Mouse (Mus musculus): ENCODE measurements around the gene Pifo. TPM values are rescaled to one million over a fixed set of nuclear protein-coding genes. Genes with fewer than 3 reads are reported as not detected.
"Not testable (repeated sequence)": the region's sequence is repeated elsewhere in the genome, so short reads cannot be mapped to it uniquely, and the experiment has no call there.

Gene Pifo
- 7.1 and 8.2 TPM in 2 replicates for total RNA-seq (2014; rRNA removed)
- polyA plus RNA-seq (2015; fragmentation: Nextera tagmentation; extraction: Ambion mirVana): 10.7 and 12.1 TPM in 2 replicates

GRCm38 (mm10) chr3:106014546-106014945 lies at the start of gene Pifo:
Pifo (minus strand) TSS chr3:106014646.
- Histone ChIP-seq H3K27me3 (ENCODE audit: insufficient read depth, low read length) (no peaks in the 10 kb centered on the region), H3K4me2 (ENCODE audit: low read depth) (no peak within 1 kb of the TSS), H3K9me3 (ENCODE audit: low read length) (no peaks in the 10 kb centered on the region), H3K9ac (no peak within 1 kb of the TSS), H3K4me3 (ENCODE audit: low read depth, low read length) (no peak within 1 kb of the TSS), H3K4me1 (ENCODE audit: insufficient read depth) (no peaks in the 10 kb centered on the region), H3K36me3 (ENCODE audit: insufficient read depth) (no peaks in the 10 kb centered on the region), H3K27ac (ENCODE audit: low read depth, low read length) (no peak within 1 kb of the TSS)
- DNase-seq (no peak), ATAC-seq (no peak)
- TF ChIP-seq CTCF (IDR thresholded peaks at IDR 0.05; ENCODE audit: low read depth): no peak
- 78% methylated on average over 2 of the region's 2 CpGs for WGBS

- Histone ChIP-seq H3K9me3 (ENCODE audit: low read length) (no peaks in the 10 kb centered on the region), H3K36me3 (ENCODE audit: insufficient read depth) (no peaks in the 10 kb centered on the region), H3K27me3 (ENCODE audit: insufficient read depth, low read length) (no peaks in the 10 kb centered on the region), H3K4me1 (ENCODE audit: insufficient read depth) (no peaks in the 10 kb centered on the region), H3K4me2 (ENCODE audit: low read depth) (no peak overlapping the region), H3K4me3 (ENCODE audit: low read depth, low read length) (no peak overlapping the region), H3K27ac (ENCODE audit: low read depth, low read length) (no peak overlapping the region), H3K9ac (no peak overlapping the region)
- ATAC-seq: no peak
- no peak for DNase-seq
- WGBS: 84% methylated on average over 3 of the region's 3 CpGs
- no peak for TF ChIP-seq CTCF (IDR thresholded peaks at IDR 0.05; ENCODE audit: low read depth)
Measured at GRCm38 (mm10) chr3:106057966-106058365, 43.5 kb upstream of the Pifo start.

DNA sequence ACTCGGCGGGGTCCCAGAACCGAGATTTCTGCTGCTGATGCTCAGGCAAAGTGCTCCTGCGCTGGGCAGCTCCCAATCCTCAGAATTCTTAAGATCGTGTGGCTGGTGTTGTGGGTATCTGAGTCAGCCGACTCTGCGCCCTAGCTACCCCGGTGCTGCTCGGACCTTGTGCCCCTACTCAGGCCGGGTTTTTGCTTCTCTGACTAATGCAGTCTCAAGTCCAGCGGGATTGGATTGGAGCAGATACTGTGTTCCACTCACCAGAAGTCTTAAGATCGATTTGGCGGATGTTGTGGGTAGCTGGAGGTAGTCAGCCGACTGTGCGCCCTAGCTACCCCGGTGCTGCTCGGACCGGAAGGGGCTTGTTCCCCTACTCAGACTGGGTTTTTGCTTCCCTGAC lies 37.5 kb upstream of the Pifo start:
- no peak overlapping the region for H3K4me3 ChIP-seq (ENCODE audit: low read depth, low read length)
- no peak for TF ChIP-seq CTCF (IDR thresholded peaks at IDR 0.05; ENCODE audit: low read depth)
- H3K4me2 ChIP-seq (ENCODE audit: low read depth): no peak overlapping the region
- no peaks in the 10 kb centered on the region for H3K36me3 ChIP-seq (ENCODE audit: insufficient read depth)
- no peaks in the 10 kb centered on the region for H3K9me3 ChIP-seq (ENCODE audit: low read length)
- H3K27me3 ChIP-seq (ENCODE audit: insufficient read depth, low read length): no peaks in the 10 kb centered on the region
- WGBS: 75% methylated on average over 18 of the region's 18 CpGs
- H3K27ac ChIP-seq (ENCODE audit: low read depth, low read length): no peak overlapping the region
- no peak for ATAC-seq
- no peak overlapping the region for H3K9ac ChIP-seq
- H3K4me1 ChIP-seq (ENCODE audit: insufficient read depth): no peaks in the 10 kb centered on the region
- DNase-seq: no peak

DNA sequence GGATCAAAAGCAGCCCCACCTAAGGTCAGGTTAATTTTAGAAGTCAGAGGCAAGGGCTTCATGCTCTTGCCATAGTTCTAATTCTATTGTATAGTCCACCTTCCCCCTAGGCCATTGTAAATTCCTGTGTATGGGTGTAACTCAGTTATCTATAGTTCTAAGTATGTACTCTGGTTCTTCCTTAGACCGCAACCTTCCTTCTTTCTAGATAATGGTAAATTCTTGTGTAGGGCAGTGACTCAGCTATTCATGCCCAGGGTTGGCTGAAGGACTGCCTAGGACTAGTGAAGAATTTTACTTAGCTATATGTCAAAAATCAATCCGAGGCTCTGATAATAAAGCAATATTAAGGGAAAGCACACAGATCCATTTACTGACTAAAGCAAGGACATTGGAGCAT lies 25.9 kb upstream of the Pifo start:
- no peak for ATAC-seq
- Histone ChIP-seq H3K27ac (ENCODE audit: low read depth, low read length) (no peak overlapping the region), H3K9ac (no peak overlapping the region), H3K9me3 (ENCODE audit: low read length) (no peaks in the 10 kb centered on the region), H3K4me2 (ENCODE audit: low read depth) (no peak overlapping the region), H3K4me1 (ENCODE audit: insufficient read depth) (no peaks in the 10 kb centered on the region), H3K4me3 (ENCODE audit: low read depth, low read length) (no peak overlapping the region), H3K27me3 (ENCODE audit: insufficient read depth, low read length) (no peaks in the 10 kb centered on the region), H3K36me3 (ENCODE audit: insufficient read depth) (no peaks in the 10 kb centered on the region)
- 92% methylated on average over 2 of the region's 2 CpGs for WGBS
- no peak for DNase-seq
- TF ChIP-seq CTCF (IDR thresholded peaks at IDR 0.05; ENCODE audit: low read depth): no peak

DNA sequence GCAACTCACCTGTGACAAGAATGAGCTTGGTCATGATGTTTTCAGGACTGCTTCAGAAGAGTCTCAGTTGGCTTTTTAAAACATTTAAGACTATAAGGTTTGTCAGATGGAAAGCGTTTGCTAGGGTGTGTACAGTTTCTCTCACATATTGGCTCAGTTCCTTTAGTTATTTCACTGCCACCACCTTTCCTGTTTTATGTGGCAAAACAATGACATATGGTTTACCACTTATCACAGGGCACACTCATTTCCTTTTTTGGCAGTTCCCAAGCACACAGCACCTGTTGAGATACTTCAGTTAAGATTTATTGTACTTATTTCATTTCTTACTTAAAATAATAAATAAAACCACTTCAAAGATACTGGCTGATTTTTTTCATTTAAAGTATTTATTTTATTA lies 18.3 kb upstream of the Pifo start, which contains the start of gene Chil5:
Chil5 (minus strand) TSS at position 34 of the 400 bp plus-strand sequence.
- ATAC-seq: no peak
- 74% methylated on average over 1 of the region's 1 CpGs for WGBS

GRCm38 (mm10) chr3:106024135-106024534 lies 9.7 kb upstream of the Pifo start:
- ATAC-seq (no peak), DNase-seq (no peak)
- 88% methylated on average over 2 of the region's 2 CpGs for WGBS
- H3K27me3 ChIP-seq (ENCODE audit: insufficient read depth, low read length): no peaks in the 10 kb centered on the region
- no peak overlapping the region for H3K4me2 ChIP-seq (ENCODE audit: low read depth)
- H3K9me3 ChIP-seq (ENCODE audit: low read length): no peaks in the 10 kb centered on the region
- no peaks in the 10 kb centered on the region for H3K36me3 ChIP-seq (ENCODE audit: insufficient read depth)
- H3K27ac ChIP-seq (ENCODE audit: low read depth, low read length): no peak overlapping the region
- no peak overlapping the region for H3K4me3 ChIP-seq (ENCODE audit: low read depth, low read length)
- TF ChIP-seq CTCF (IDR thresholded peaks at IDR 0.05; ENCODE audit: low read depth): no peak
- H3K9ac ChIP-seq: no peak overlapping the region
- H3K4me1 ChIP-seq (ENCODE audit: insufficient read depth): no peaks in the 10 kb centered on the region

More for the DNA sequence above, 18.3 kb upstream of the Pifo start, which contains the start of gene Chil5:
- no peaks in the 10 kb centered on the region for H3K36me3 ChIP-seq (ENCODE audit: insufficient read depth)
- H3K9ac ChIP-seq: no peak within 1 kb of the TSS
- no peaks in the 10 kb centered on the region for H3K27me3 ChIP-seq (ENCODE audit: insufficient read depth, low read length)
- H3K4me2 ChIP-seq (ENCODE audit: low read depth): no peak within 1 kb of the TSS
- H3K27ac ChIP-seq (ENCODE audit: low read depth, low read length): no peak within 1 kb of the TSS
- no peaks in the 10 kb centered on the region for H3K9me3 ChIP-seq (ENCODE audit: low read length)
- TF ChIP-seq CTCF (IDR thresholded peaks at IDR 0.05; ENCODE audit: low read depth): no peak
- no peak within 1 kb of the TSS for H3K4me3 ChIP-seq (ENCODE audit: low read depth, low read length)
- DNase-seq: no peak
- no peaks in the 10 kb centered on the region for H3K4me1 ChIP-seq (ENCODE audit: insufficient read depth)

DNA sequence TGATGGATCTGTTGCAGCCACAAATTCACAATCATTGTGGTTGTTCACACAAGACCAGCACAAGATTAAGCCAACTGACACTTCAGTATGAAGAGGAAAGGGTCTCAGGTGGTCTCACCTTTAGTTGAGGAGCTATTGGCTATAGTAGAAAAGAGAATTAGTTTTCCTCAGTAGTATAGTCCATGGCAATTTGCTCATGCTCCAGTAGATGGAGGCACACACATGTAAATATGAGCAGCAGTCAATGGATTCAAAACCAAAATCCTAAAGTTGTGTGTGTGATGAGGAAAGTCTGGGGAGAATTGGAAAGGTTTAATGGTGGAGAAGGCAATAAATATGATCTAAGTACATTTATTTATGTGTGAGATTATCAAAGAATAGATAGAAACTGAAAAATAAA lies 7.4 kb upstream of the Pifo start:
- Histone ChIP-seq H3K4me3 (ENCODE audit: low read depth, low read length) (no peak overlapping the region), H3K9ac (no peak overlapping the region), H3K27me3 (ENCODE audit: insufficient read depth, low read length) (no peaks in the 10 kb centered on the region), H3K27ac (ENCODE audit: low read depth, low read length) (no peak overlapping the region), H3K4me2 (ENCODE audit: low read depth) (no peak overlapping the region), H3K36me3 (ENCODE audit: insufficient read depth) (no peaks in the 10 kb centered on the region), H3K4me1 (ENCODE audit: insufficient read depth) (no peaks in the 10 kb centered on the region), H3K9me3 (ENCODE audit: low read length) (no peaks in the 10 kb centered on the region)
- peak; percentile 78 for TF ChIP-seq CTCF (IDR thresholded peaks at IDR 0.05; ENCODE audit: low read depth)
- DNase-seq (peak; percentile 54), ATAC-seq (peak; percentile 81; the same call in 1 of the 2 replicates)

DNA sequence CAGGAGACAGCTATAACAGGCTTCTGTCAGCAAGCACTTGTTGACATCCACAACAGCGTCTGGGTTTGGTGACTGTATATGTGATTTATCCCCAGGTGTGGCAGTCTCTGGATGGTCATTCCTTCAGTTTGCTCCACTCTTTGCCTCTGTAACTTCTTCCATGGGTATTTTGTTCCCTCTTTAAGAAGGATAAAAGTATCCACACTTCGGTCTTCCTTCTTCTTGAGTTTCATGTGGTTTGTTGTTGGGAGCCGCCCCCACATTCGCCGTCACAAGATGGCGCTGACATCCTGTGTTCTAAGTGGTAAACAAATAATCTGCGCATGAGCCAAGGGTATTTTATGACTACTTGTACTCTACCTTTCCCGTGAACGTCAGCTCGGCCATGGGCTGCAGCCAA lies 11.1 kb downstream of the Pifo start:
- WGBS: 70% methylated on average over 10 of the region's 10 CpGs
- H3K27ac ChIP-seq (ENCODE audit: low read depth, low read length); H3K36me3 ChIP-seq (ENCODE audit: insufficient read depth); ATAC-seq; H3K27me3 ChIP-seq (ENCODE audit: insufficient read depth, low read length); H3K4me1 ChIP-seq (ENCODE audit: insufficient read depth); H3K9me3 ChIP-seq (ENCODE audit: low read length); H3K4me2 ChIP-seq (ENCODE audit: low read depth); H3K4me3 ChIP-seq (ENCODE audit: low read depth, low read length); DNase-seq; H3K9ac ChIP-seq: not testable (repeated sequence)

Measured in forebrain, postnatal 0 days (tissue).